Mouse (Mus musculus): ENCODE results near the gene Ubxn2a. TPM values are rescaled to one million over a fixed set of nuclear protein-coding genes. Genes with fewer than 3 reads are reported as not detected.

Ubxn2a gene
- polyA plus RNA-seq, 1 experiment: 4.1 TPM

GRCm38 (mm10) chr12:4871260-4871659 lies 36.2 kb downstream of the Ubxn2a start:
- no peaks in the 10 kb centered on the region for H3K79me3 ChIP-seq (ENCODE audit: low read depth)
- no peaks in the 10 kb centered on the region for H3K27me3 ChIP-seq (ENCODE audit: control insufficient read depth, insufficient read depth, insufficient read length)
- H3ac ChIP-seq (ENCODE audit: control insufficient read depth, insufficient read length, low read depth): no peak overlapping the region
- H3K4me3 ChIP-seq (ENCODE audit: insufficient read depth, poor library complexity, severe bottlenecking): no peak overlapping the region
- TF ChIP-seq FOSL1 (IDR thresholded peaks at IDR 0.05; ENCODE audit: insufficient read depth, low read length, poor library complexity, severe bottlenecking) (no peak), MYOG (IDR thresholded peaks at IDR 0.05; ENCODE audit: control insufficient read depth, extremely low read depth, insufficient read length) (no peak), USF1 (IDR thresholded peaks at IDR 0.05; ENCODE audit: low read depth) (no peak), MYOD1 (IDR thresholded peaks at IDR 0.05; ENCODE audit: control insufficient read depth, insufficient read length, low read depth) (no peak), CEBPB (IDR thresholded peaks at IDR 0.05; ENCODE audit: low read depth) (no peak), MAX (IDR thresholded peaks at IDR 0.05) (no peak), CTCF (IDR thresholded peaks at IDR 0.05; ENCODE audit: control insufficient read depth, insufficient read depth, insufficient read length) (no peak)
- H3K79me2 ChIP-seq (ENCODE audit: control insufficient read depth, insufficient read depth): no peaks in the 10 kb centered on the region
- H3K36me3 ChIP-seq (ENCODE audit: control insufficient read depth, insufficient read depth): no peaks in the 10 kb centered on the region

DNA sequence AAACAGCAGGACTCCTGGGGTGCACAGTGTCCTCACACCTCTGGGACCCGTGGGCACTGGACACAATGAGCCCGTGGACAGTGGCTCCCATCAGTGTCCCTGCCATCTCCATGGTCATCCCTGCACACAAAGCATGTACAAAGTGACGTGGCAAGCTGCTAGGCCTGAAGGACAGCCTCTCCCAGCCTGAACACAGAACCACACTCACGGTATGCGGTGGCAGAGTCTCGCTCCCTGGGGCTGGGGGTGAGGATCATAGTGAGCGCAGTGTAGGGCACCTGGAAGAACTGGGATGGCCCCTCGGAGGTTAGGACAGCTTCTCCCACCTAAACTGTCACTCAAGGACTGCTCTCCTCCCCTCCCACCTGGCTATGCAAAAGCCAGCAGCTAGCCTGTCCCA lies 38.6 kb downstream of the Ubxn2a start:
- no peak overlapping the region for H3ac ChIP-seq (ENCODE audit: control insufficient read depth, insufficient read length, low read depth)
- no peaks in the 10 kb centered on the region for H3K79me3 ChIP-seq (ENCODE audit: low read depth)
- no peak overlapping the region for H3K4me3 ChIP-seq (ENCODE audit: insufficient read depth, poor library complexity, severe bottlenecking)
- no peaks in the 10 kb centered on the region for H3K27me3 ChIP-seq (ENCODE audit: control insufficient read depth, insufficient read depth, insufficient read length)
- no peak for TF ChIP-seq MYOG (IDR thresholded peaks at IDR 0.05; ENCODE audit: control insufficient read depth, extremely low read depth, insufficient read length)
- TF ChIP-seq USF1 (IDR thresholded peaks at IDR 0.05; ENCODE audit: low read depth): no peak
- no peak for TF ChIP-seq CTCF (IDR thresholded peaks at IDR 0.05; ENCODE audit: control insufficient read depth, insufficient read depth, insufficient read length)
- TF ChIP-seq CEBPB (IDR thresholded peaks at IDR 0.05; ENCODE audit: low read depth): no peak
- no peak for TF ChIP-seq MAX (IDR thresholded peaks at IDR 0.05)
- TF ChIP-seq FOSL1 (IDR thresholded peaks at IDR 0.05; ENCODE audit: insufficient read depth, low read length, poor library complexity, severe bottlenecking): no peak
- no peak for TF ChIP-seq MYOD1 (IDR thresholded peaks at IDR 0.05; ENCODE audit: control insufficient read depth, insufficient read length, low read depth)
- no peaks in the 10 kb centered on the region for H3K79me2 ChIP-seq (ENCODE audit: control insufficient read depth, insufficient read depth)
- no peaks in the 10 kb centered on the region for H3K36me3 ChIP-seq (ENCODE audit: control insufficient read depth, insufficient read depth)

GRCm38 (mm10) chr12:4864338-4864690 lies 43.2 kb downstream of the Ubxn2a start:
- no peaks in the 10 kb centered on the region for H3K36me3 ChIP-seq (ENCODE audit: control insufficient read depth, insufficient read depth)
- TF ChIP-seq MYOD1 (IDR thresholded peaks at IDR 0.05; ENCODE audit: control insufficient read depth, insufficient read length, low read depth) (no peak), MAX (IDR thresholded peaks at IDR 0.05) (no peak), CEBPB (IDR thresholded peaks at IDR 0.05; ENCODE audit: low read depth) (no peak), FOSL1 (IDR thresholded peaks at IDR 0.05; ENCODE audit: insufficient read depth, low read length, poor library complexity, severe bottlenecking) (no peak), MYOG (IDR thresholded peaks at IDR 0.05; ENCODE audit: control insufficient read depth, extremely low read depth, insufficient read length) (no peak), CTCF (IDR thresholded peaks at IDR 0.05; ENCODE audit: control insufficient read depth, insufficient read depth, insufficient read length) (no peak)
- no peaks in the 10 kb centered on the region for H3K79me3 ChIP-seq (ENCODE audit: low read depth)
- H3K27me3 ChIP-seq (ENCODE audit: control insufficient read depth, insufficient read depth, insufficient read length): no peaks in the 10 kb centered on the region
- H3K4me3 ChIP-seq (ENCODE audit: insufficient read depth, poor library complexity, severe bottlenecking): no peak overlapping the region
- H3ac ChIP-seq (ENCODE audit: control insufficient read depth, insufficient read length, low read depth): no peak overlapping the region
- H3K79me2 ChIP-seq (ENCODE audit: control insufficient read depth, insufficient read depth): no peaks in the 10 kb centered on the region

DNA sequence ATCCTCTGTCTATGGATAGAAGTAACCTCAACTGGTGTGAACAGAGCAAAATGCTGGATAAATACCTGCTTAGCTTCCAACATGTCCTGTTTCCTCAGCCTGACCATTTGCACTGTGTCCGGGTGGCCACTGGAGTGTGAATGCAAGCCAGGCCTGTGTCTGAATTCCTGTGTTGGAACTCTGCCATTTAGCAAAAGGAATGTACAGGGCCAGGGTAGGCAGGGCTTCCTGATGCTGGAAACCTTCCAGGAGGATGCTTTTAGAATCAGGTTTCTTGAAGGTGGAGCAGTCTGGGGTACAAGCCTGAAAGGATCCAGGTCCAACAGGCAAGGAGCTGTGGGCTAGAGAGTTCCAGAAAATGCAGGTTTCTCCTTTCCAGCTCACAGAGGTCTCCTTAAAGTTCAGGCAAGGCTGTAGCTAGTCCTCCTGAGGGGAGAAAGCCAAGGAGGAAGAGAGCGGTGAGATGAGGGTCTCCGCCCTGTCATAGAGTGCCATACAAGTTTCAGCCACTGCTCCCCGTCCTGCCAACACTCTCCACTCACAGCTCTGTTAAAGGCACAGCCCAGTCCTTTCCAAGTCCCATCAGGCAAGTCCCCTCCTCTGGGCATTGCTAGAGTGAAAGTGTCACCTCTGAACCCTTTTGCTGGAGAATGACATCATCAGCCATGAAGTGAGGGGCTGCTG lies 43.7 kb downstream of the Ubxn2a start:
- H3K79me3 ChIP-seq (ENCODE audit: low read depth): no peaks in the 10 kb centered on the region
- H3ac ChIP-seq (ENCODE audit: control insufficient read depth, insufficient read length, low read depth): no peak overlapping the region
- TF ChIP-seq MAX (IDR thresholded peaks at IDR 0.05) (no peak), CTCF (IDR thresholded peaks at IDR 0.05; ENCODE audit: control insufficient read depth, insufficient read depth, insufficient read length) (no peak), FOSL1 (IDR thresholded peaks at IDR 0.05; ENCODE audit: insufficient read depth, low read length, poor library complexity, severe bottlenecking) (no peak), MYOG (IDR thresholded peaks at IDR 0.05; ENCODE audit: control insufficient read depth, extremely low read depth, insufficient read length) (no peak), MYOD1 (IDR thresholded peaks at IDR 0.05; ENCODE audit: control insufficient read depth, insufficient read length, low read depth) (no peak), USF1 (IDR thresholded peaks at IDR 0.05; ENCODE audit: low read depth) (no peak), CEBPB (IDR thresholded peaks at IDR 0.05; ENCODE audit: low read depth) (no peak)
- no peak overlapping the region for H3K4me3 ChIP-seq (ENCODE audit: insufficient read depth, poor library complexity, severe bottlenecking)
- H3K79me2 ChIP-seq (ENCODE audit: control insufficient read depth, insufficient read depth): no peaks in the 10 kb centered on the region
- H3K36me3 ChIP-seq (ENCODE audit: control insufficient read depth, insufficient read depth): no peaks in the 10 kb centered on the region
- H3K27me3 ChIP-seq (ENCODE audit: control insufficient read depth, insufficient read depth, insufficient read length): no peaks in the 10 kb centered on the region

DNA sequence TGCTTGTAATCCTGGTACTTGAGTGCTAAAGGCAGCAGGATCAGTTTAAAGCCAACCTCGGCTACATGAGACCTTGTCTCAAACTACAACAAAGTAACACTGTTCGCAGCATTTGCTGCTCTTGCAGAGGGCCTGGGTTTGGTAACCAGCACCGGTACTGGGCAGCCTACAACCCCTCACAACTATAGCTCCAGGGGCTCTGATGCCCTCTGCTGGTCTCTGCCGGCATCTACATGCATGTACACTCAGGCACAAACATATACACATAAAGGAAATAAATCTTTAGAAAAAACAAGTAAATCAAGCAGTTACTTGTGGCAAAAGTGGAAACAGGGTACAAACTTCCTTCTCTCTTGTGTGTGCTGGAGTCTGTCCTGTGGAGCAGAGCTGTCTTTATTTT lies 44.8 kb downstream of the Ubxn2a start:
- H3ac ChIP-seq (ENCODE audit: control insufficient read depth, insufficient read length, low read depth): no peak overlapping the region
- H3K36me3 ChIP-seq (ENCODE audit: control insufficient read depth, insufficient read depth): no peaks in the 10 kb centered on the region
- H3K79me2 ChIP-seq (ENCODE audit: control insufficient read depth, insufficient read depth): no peaks in the 10 kb centered on the region
- H3K27me3 ChIP-seq (ENCODE audit: control insufficient read depth, insufficient read depth, insufficient read length): no peaks in the 10 kb centered on the region
- TF ChIP-seq FOSL1 (IDR thresholded peaks at IDR 0.05; ENCODE audit: insufficient read depth, low read length, poor library complexity, severe bottlenecking): no peak
- TF ChIP-seq MYOD1 (IDR thresholded peaks at IDR 0.05; ENCODE audit: control insufficient read depth, insufficient read length, low read depth): no peak
- no peak for TF ChIP-seq MAX (IDR thresholded peaks at IDR 0.05)
- no peak for TF ChIP-seq CTCF (IDR thresholded peaks at IDR 0.05; ENCODE audit: control insufficient read depth, insufficient read depth, insufficient read length)
- TF ChIP-seq MYOG (IDR thresholded peaks at IDR 0.05; ENCODE audit: control insufficient read depth, extremely low read depth, insufficient read length): no peak
- no peak for TF ChIP-seq USF1 (IDR thresholded peaks at IDR 0.05; ENCODE audit: low read depth)
- TF ChIP-seq CEBPB (IDR thresholded peaks at IDR 0.05; ENCODE audit: low read depth): no peak
- no peaks in the 10 kb centered on the region for H3K79me3 ChIP-seq (ENCODE audit: low read depth)
- H3K4me3 ChIP-seq (ENCODE audit: insufficient read depth, poor library complexity, severe bottlenecking): no peak overlapping the region
